Mouse (Mus musculus) stomach, embryonic 14.5 days (tissue): Measurements from ENCODE around the gene Olfr323. TPM values are rescaled to one million over a fixed set of nuclear protein-coding genes. Genes with fewer than 3 reads are reported as not detected.

ENCODE experiments used
- ATAC-seq: fragments of 200-750 bp; cut with Nextera tagmentation; 2 replicates; pipeline ENCODE4 v1.8.0; 2017; ENCODE audit warnings: low read depth, moderate TSS enrichment; ENCODE audit not compliant: insufficient number of reproducible peaks, insufficient read depth, low FRiP score
- H3K27ac ChIP-seq: fragments of 300-500 bp; sonication (generic); 2 replicates; pipeline ENCODE4 v1.5.1; 2014; ENCODE audit warnings: mild to moderate bottlenecking, low read length, moderate library complexity, mixed read lengths
- H3K27me3 ChIP-seq: fragments of 300-500 bp; sonication (generic); 2 replicates; pipeline ENCODE4 v1.6.1; 2014; ENCODE audit warnings: low read length, control low read depth, mixed read lengths; ENCODE audit not compliant: control insufficient read depth, insufficient read depth
- H3K36me3 ChIP-seq: fragments of 300-500 bp; sonication (generic); 2 replicates; pipeline ENCODE4 v1.6.1; 2014; ENCODE audit warnings: mild to moderate bottlenecking, control low read depth, low read length, moderate library complexity, mixed read lengths; ENCODE audit not compliant: control insufficient read depth, insufficient read depth
- H3K4me1 ChIP-seq: fragments of 300-500 bp; sonication (generic); 2 replicates; pipeline ENCODE4 v1.6.1; 2014; ENCODE audit warnings: low read length, control low read depth, mixed read lengths; ENCODE audit not compliant: control insufficient read depth, insufficient read depth
- H3K4me2 ChIP-seq: fragments of 300-500 bp; sonication (generic); replicated peaks from 2 replicates; pipeline ENCODE4 v1.6.1; 2014; ENCODE audit warnings: low read depth, low read length, control low read depth
- H3K4me3 ChIP-seq: fragments of 300-500 bp; sonication (generic); 2 replicates; pipeline ENCODE4 v1.5.1; 2014; ENCODE audit warnings: low read depth, low read length, control low read depth
- H3K9ac ChIP-seq: fragments of 300-500 bp; sonication (generic); replicated peaks from 2 replicates; pipeline ENCODE4 v1.6.1; 2014; ENCODE audit warnings: low read depth, mild to moderate bottlenecking, control low read depth, low read length, moderate library complexity, mixed read lengths
- H3K9me3 ChIP-seq: fragments of 300-500 bp; sonication (generic); 2 replicates; pipeline ENCODE4 v1.6.1; 2016; ENCODE audit warnings: low read depth, low read length, control low read depth; ENCODE audit not compliant: control insufficient read depth
- WGBS: fragments of 180-500 bp; shearing (Covaris S2); extraction: QIAGEN DNeasy Blood & Tissue Kit; methylation state at CpG from one replicate; pipeline ENCODE4 v1.1.7; 2014; 5-methylcytosine and 5-hydroxymethylcytosine counted together
- polyA plus RNA-seq: library from polyadenylated mRNA; unstranded; fragments of >200 nt; fragmentation: Nextera tagmentation; extraction: Ambion mirVana; gene quantifications from 2 replicates; pipeline ENCODE4 v1.2.1, GENCODE M21; 2014

Gene Olfr323
- polyA plus RNA-seq, 1 experiment from 2014 or later, result not detected

DNA sequence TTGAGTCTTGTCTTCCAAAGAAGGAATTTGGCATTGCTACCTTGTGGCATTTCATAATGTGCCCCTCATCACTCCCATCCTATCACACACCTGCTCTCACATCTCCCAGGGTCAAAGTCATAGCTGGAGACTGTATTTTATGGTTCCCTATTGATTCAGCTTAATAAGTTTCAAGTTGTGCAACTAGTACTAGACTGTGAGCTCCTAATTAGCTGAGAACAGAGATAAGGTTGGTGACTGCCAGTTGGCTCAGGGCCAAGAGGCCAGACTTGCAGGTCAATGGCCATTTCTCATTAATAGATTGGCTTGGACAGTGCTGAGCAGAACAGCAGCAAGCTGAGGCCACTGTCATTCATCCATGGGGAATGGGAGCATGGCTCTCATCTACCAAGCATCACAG is 15.8 kb downstream of the Olfr323 start:
- H3K36me3 ChIP-seq, result no peaks in the 10 kb centered on the region
- H3K4me3 ChIP-seq, result no peak overlapping the region
- no peaks in the 10 kb centered on the region for H3K27me3 ChIP-seq
- no peaks in the 10 kb centered on the region for H3K9me3 ChIP-seq
- no peak overlapping the region for H3K4me2 ChIP-seq
- no peak overlapping the region for H3K9ac ChIP-seq
- no peak for ATAC-seq
- no peaks in the 10 kb centered on the region for H3K4me1 ChIP-seq
- H3K27ac ChIP-seq, result no peak overlapping the region

DNA sequence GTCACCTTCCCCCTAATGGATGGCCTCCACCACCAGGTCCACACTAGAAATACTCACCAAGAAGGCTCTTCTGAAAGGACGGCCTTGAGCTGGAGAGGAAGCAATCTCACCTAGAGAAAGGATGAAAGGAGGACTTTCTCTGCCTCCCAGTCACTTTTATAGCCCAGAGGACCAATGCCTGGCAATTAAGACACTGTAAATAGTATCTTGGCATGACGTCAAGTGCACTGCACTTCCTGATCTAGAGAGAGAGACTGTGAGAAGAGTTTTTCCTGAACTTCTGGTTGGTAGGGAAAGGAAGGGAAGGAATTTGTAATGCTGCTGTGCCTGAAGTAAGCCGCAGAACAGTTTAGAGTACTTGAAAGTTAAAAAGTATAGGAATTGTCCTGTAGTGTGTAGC is 16.9 kb downstream of the Olfr323 start:
- Histone ChIP-seq H3K27ac (no peak overlapping the region), H3K27me3 (no peaks in the 10 kb centered on the region), H3K36me3 (no peaks in the 10 kb centered on the region), H3K9me3 (no peaks in the 10 kb centered on the region), H3K9ac (no peak overlapping the region), H3K4me1 (no peaks in the 10 kb centered on the region), H3K4me2 (no peak overlapping the region), H3K4me3 (no peak overlapping the region)
- 76% methylated on average over 3 of the region's 3 CpGs for WGBS
- no peak for ATAC-seq

GRCm38 (mm10) chr11:58607030-58607429 is 23.3 kb downstream of the Olfr323 start:
- Histone ChIP-seq H3K36me3 (no peaks in the 10 kb centered on the region), H3K4me3 (no peak overlapping the region), H3K4me2 (no peak overlapping the region), H3K9ac (no peak overlapping the region), H3K27ac (no peak overlapping the region), H3K4me1 (no peaks in the 10 kb centered on the region), H3K27me3 (no peaks in the 10 kb centered on the region), H3K9me3 (no peaks in the 10 kb centered on the region)
- ATAC-seq, result no peak
- WGBS, result 77% methylated on average over 6 of the region's 6 CpGs

DNA sequence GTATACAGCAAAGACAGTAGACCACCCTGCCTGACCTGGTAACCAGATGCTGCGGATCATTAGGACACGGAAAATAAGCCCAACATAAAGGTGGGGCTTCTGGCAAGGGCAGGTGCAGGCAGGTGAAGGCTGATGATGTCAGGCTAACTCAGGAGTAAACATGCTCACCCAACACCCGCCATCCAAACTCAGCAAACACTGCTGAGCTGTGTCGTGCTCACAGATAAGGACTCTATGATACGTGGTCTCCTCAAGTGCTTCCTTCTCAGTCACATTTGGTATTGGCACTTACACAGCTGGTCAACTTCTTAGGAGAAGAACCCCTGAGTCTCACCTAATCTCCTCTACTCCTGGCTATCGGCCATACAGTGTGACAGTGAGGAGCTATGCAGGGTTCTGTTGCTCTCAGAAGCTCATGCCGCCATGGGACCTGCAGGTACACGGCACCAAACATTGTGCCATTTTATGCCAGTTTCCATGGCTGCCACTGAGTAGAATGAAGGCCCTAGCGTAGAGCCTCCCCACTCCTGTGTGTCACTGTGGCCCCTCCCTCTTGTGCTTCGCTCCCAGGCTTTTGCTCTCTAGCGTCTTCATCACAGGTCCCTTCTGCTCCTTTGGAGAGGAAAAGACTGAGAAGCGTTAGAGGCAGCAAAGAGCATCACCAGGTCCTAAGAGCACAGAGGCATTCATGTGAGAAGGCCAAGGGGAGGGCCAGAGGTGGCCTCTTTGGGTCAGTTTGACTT is 24.0 kb downstream of the Olfr323 start:
- Histone ChIP-seq H3K27ac (no peak overlapping the region), H3K4me2 (no peak overlapping the region), H3K36me3 (no peaks in the 10 kb centered on the region), H3K9me3 (no peaks in the 10 kb centered on the region), H3K27me3 (no peaks in the 10 kb centered on the region), H3K4me3 (no peak overlapping the region), H3K9ac (no peak overlapping the region), H3K4me1 (no peaks in the 10 kb centered on the region)
- 82% methylated on average over 12 of the region's 12 CpGs for WGBS
- 0 out of 2 replicates have a peak, but pooled peaks have one; percentile 28 for ATAC-seq

DNA sequence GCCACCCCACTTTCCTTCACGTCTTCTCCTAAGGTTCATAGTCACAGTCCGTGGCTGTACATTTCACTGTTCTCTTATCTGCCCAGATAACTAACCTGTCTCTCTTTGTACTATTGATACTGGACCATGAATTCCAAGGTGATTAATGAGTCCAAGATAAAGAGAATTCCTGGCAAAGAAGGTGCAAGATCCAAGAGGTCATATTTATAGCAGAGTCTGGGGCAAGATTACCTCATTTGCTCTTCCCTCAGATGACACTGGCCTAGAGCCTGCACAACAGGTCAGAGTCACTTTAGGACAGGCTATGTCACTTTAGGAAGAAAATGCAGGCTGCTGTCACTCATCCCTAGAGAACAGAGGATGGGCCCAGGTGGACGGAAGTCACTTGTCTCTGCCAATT is 25.1 kb downstream of the Olfr323 start:
- no peak overlapping the region for H3K27ac ChIP-seq
- no peak overlapping the region for H3K9ac ChIP-seq
- H3K4me1 ChIP-seq, result no peaks in the 10 kb centered on the region
- WGBS, result 48% methylated on average over 3 of the region's 3 CpGs
- H3K4me2 ChIP-seq, result no peak overlapping the region
- H3K9me3 ChIP-seq, result no peaks in the 10 kb centered on the region
- H3K36me3 ChIP-seq, result no peaks in the 10 kb centered on the region
- H3K27me3 ChIP-seq, result no peaks in the 10 kb centered on the region
- no peak for ATAC-seq
- H3K4me3 ChIP-seq, result no peak overlapping the region

GRCm38 (mm10) chr11:58604688-58605087 is 25.6 kb downstream of the Olfr323 start:
- no peaks in the 10 kb centered on the region for H3K27me3 ChIP-seq
- no peak overlapping the region for H3K4me2 ChIP-seq
- no peak overlapping the region for H3K9ac ChIP-seq
- no peaks in the 10 kb centered on the region for H3K9me3 ChIP-seq
- no peak overlapping the region for H3K27ac ChIP-seq
- no peak for ATAC-seq
- WGBS, result 37% methylated on average over 2 of the region's 2 CpGs
- no peaks in the 10 kb centered on the region for H3K4me1 ChIP-seq
- no peak overlapping the region for H3K4me3 ChIP-seq
- no peaks in the 10 kb centered on the region for H3K36me3 ChIP-seq

- WGBS, result 71% methylated on average over 6 of the region's 6 CpGs
- Histone ChIP-seq H3K4me3 (no peak overlapping the region), H3K9me3 (no peaks in the 10 kb centered on the region), H3K27me3 (no peaks in the 10 kb centered on the region), H3K4me1 (no peaks in the 10 kb centered on the region), H3K36me3 (no peaks in the 10 kb centered on the region), H3K9ac (no peak overlapping the region), H3K27ac (no peak overlapping the region), H3K4me2 (no peak overlapping the region)
- no peak for ATAC-seq
Observed at GRCm38 (mm10) chr11:58602800-58603560, 27.3 kb downstream of the Olfr323 start.

DNA sequence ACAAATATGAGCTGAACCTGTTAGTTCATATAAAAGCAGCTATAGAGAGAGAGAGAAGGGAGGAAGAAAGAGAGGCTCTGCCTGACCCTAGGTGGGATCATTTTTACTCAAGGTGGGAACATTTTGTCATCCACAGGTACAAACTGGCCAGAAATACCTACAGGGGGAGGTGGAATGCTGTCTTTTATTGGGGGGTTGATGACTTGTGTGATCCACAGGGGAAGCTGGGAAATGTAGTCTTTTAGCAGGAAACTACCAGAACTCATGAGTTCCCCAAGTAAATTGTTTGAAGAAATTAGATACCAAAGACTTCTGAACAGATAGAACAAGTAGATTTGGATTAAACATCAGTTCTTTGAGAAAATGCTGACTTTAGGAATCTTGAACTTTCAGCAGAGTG is 28.2 kb downstream of the Olfr323 start:
- Histone ChIP-seq H3K9me3 (no peaks in the 10 kb centered on the region), H3K4me3 (no peak overlapping the region), H3K27ac (no peak overlapping the region), H3K36me3 (no peaks in the 10 kb centered on the region), H3K4me2 (no peak overlapping the region), H3K9ac (no peak overlapping the region), H3K4me1 (no peaks in the 10 kb centered on the region), H3K27me3 (no peaks in the 10 kb centered on the region)
- no peak for ATAC-seq
